Mouse (Mus musculus): ENCODE results near the gene Slc35b3. TPM values are rescaled to one million over a fixed set of nuclear protein-coding genes. Genes with fewer than 3 reads are reported as not detected.

The Slc35b3 gene
- polyA plus RNA-seq, 1 experiment from 2014 or later: 29.4 TPM

- Histone ChIP-seq H3K4me3 (ENCODE audit: low read length) (no peak overlapping the region), H3K9ac (ENCODE audit: low read depth, low read length) (no peak overlapping the region), H3K27ac (ENCODE audit: low read depth, low read length) (no peak overlapping the region), H3K4me2 (ENCODE audit: low read length) (no peak overlapping the region), H3K9me3 (ENCODE audit: control insufficient read depth, low read length) (no peaks in the 10 kb centered on the region), H3K36me3 (ENCODE audit: control insufficient read depth, insufficient read depth, low read length) (peaks cover 11% of the 10 kb centered on the region), H3K4me1 (ENCODE audit: control insufficient read depth, insufficient read depth, low read depth, low read length) (no peaks in the 10 kb centered on the region), H3K27me3 (replicated peaks; ENCODE audit: control insufficient read depth, insufficient read depth, low read length) (no peaks in the 10 kb centered on the region)
- 92% methylated on average over 1 of the region's 1 CpGs for WGBS
- no peak for ATAC-seq
Observed at GRCm38 (mm10) chr13:38945767-38946166, 14.9 kb downstream of the Slc35b3 start.

- no peak overlapping the region for H3K27ac ChIP-seq (ENCODE audit: low read depth, low read length)
- ATAC-seq: no peak
- H3K9ac ChIP-seq (ENCODE audit: low read depth, low read length): no peak overlapping the region
- WGBS: 96% methylated on average over 6 of the region's 6 CpGs
- no peaks in the 10 kb centered on the region for H3K4me1 ChIP-seq (ENCODE audit: control insufficient read depth, insufficient read depth, low read depth, low read length)
- no peak overlapping the region for H3K4me3 ChIP-seq (ENCODE audit: low read length)
- H3K36me3 ChIP-seq (ENCODE audit: control insufficient read depth, insufficient read depth, low read length): peaks cover 9% of the 10 kb centered on the region
- H3K9me3 ChIP-seq (ENCODE audit: control insufficient read depth, low read length): no peaks in the 10 kb centered on the region
- H3K27me3 ChIP-seq (replicated peaks; ENCODE audit: control insufficient read depth, insufficient read depth, low read length): no peaks in the 10 kb centered on the region
- H3K4me2 ChIP-seq (ENCODE audit: low read length): no peak overlapping the region
Observed at GRCm38 (mm10) chr13:38944951-38945350, 15.7 kb downstream of the Slc35b3 start.

- no peak for ATAC-seq
- WGBS: 96% methylated on average over 4 of the region's 4 CpGs
Observed at GRCm38 (mm10) chr13:38941786-38942185, 18.9 kb downstream of the Slc35b3 start.

GRCm38 (mm10) chr13:38941280-38941679 is 19.4 kb downstream of the Slc35b3 start:
- 97% methylated on average over 19 of the region's 19 CpGs for WGBS
- Histone ChIP-seq H3K9ac (ENCODE audit: low read depth, low read length) (no peak overlapping the region), H3K4me2 (ENCODE audit: low read length) (no peak overlapping the region), H3K36me3 (ENCODE audit: control insufficient read depth, insufficient read depth, low read length) (peaks cover 13% of the 10 kb centered on the region), H3K9me3 (ENCODE audit: control insufficient read depth, low read length) (no peaks in the 10 kb centered on the region), H3K4me1 (ENCODE audit: control insufficient read depth, insufficient read depth, low read depth, low read length) (no peaks in the 10 kb centered on the region), H3K27me3 (replicated peaks; ENCODE audit: control insufficient read depth, insufficient read depth, low read length) (no peaks in the 10 kb centered on the region), H3K27ac (ENCODE audit: low read depth, low read length) (no peak overlapping the region), H3K4me3 (ENCODE audit: low read length) (no peak overlapping the region)
- ATAC-seq: no peak

More at GRCm38 (mm10) chr13:38941786-38942185, 18.9 kb downstream of the Slc35b3 start:
- no peaks in the 10 kb centered on the region for H3K9me3 ChIP-seq (ENCODE audit: control insufficient read depth, low read length)
- no peak overlapping the region for H3K4me2 ChIP-seq (ENCODE audit: low read length)
- H3K27me3 ChIP-seq (replicated peaks; ENCODE audit: control insufficient read depth, insufficient read depth, low read length): no peaks in the 10 kb centered on the region
- H3K4me1 ChIP-seq (ENCODE audit: control insufficient read depth, insufficient read depth, low read depth, low read length): no peaks in the 10 kb centered on the region
- peaks cover 11% of the 10 kb centered on the region for H3K36me3 ChIP-seq (ENCODE audit: control insufficient read depth, insufficient read depth, low read length)
- H3K9ac ChIP-seq (ENCODE audit: low read depth, low read length): no peak overlapping the region
- H3K4me3 ChIP-seq (ENCODE audit: low read length): no peak overlapping the region
- H3K27ac ChIP-seq (ENCODE audit: low read depth, low read length): no peak overlapping the region

- Histone ChIP-seq H3K4me3 (ENCODE audit: low read length) (no peak overlapping the region), H3K36me3 (ENCODE audit: control insufficient read depth, insufficient read depth, low read length) (peaks cover 13% of the 10 kb centered on the region), H3K9me3 (ENCODE audit: control insufficient read depth, low read length) (no peaks in the 10 kb centered on the region), H3K27ac (ENCODE audit: low read depth, low read length) (no peak overlapping the region), H3K4me1 (ENCODE audit: control insufficient read depth, insufficient read depth, low read depth, low read length) (no peaks in the 10 kb centered on the region), H3K9ac (ENCODE audit: low read depth, low read length) (no peak overlapping the region), H3K4me2 (ENCODE audit: low read length) (no peak overlapping the region), H3K27me3 (replicated peaks; ENCODE audit: control insufficient read depth, insufficient read depth, low read length) (no peaks in the 10 kb centered on the region)
- no peak for ATAC-seq
- WGBS: 88% methylated on average over 2 of the region's 2 CpGs
Observed at GRCm38 (mm10) chr13:38938433-38938832, 22.2 kb downstream of the Slc35b3 start.

GRCm38 (mm10) chr13:38936860-38937471 is 23.7 kb downstream of the Slc35b3 start:
- Histone ChIP-seq H3K27me3 (replicated peaks; ENCODE audit: control insufficient read depth, insufficient read depth, low read length) (no peaks in the 10 kb centered on the region), H3K4me2 (ENCODE audit: low read length) (no peak overlapping the region), H3K27ac (ENCODE audit: low read depth, low read length) (no peak overlapping the region), H3K36me3 (ENCODE audit: control insufficient read depth, insufficient read depth, low read length) (peaks cover 14% of the 10 kb centered on the region), H3K9me3 (ENCODE audit: control insufficient read depth, low read length) (no peaks in the 10 kb centered on the region), H3K4me1 (ENCODE audit: control insufficient read depth, insufficient read depth, low read depth, low read length) (no peaks in the 10 kb centered on the region), H3K4me3 (ENCODE audit: low read length) (no peak overlapping the region), H3K9ac (ENCODE audit: low read depth, low read length) (no peak overlapping the region)
- 92% methylated on average over 10 of the region's 10 CpGs for WGBS
- ATAC-seq: no peak

- H3K4me2 ChIP-seq (ENCODE audit: low read length): no peak overlapping the region
- H3K27me3 ChIP-seq (replicated peaks; ENCODE audit: control insufficient read depth, insufficient read depth, low read length): no peaks in the 10 kb centered on the region
- H3K9ac ChIP-seq (ENCODE audit: low read depth, low read length): no peak overlapping the region
- H3K36me3 ChIP-seq (ENCODE audit: control insufficient read depth, insufficient read depth, low read length): peaks cover 12% of the 10 kb centered on the region
- no peak for ATAC-seq
- H3K4me1 ChIP-seq (ENCODE audit: control insufficient read depth, insufficient read depth, low read depth, low read length): no peaks in the 10 kb centered on the region
- H3K27ac ChIP-seq (ENCODE audit: low read depth, low read length): no peak overlapping the region
- no peaks in the 10 kb centered on the region for H3K9me3 ChIP-seq (ENCODE audit: control insufficient read depth, low read length)
- no peak overlapping the region for H3K4me3 ChIP-seq (ENCODE audit: low read length)
- WGBS: 92% methylated on average over 10 of the region's 10 CpGs
Observed at GRCm38 (mm10) chr13:38935856-38936446, 24.7 kb downstream of the Slc35b3 start.

- ATAC-seq: no peak
- Histone ChIP-seq H3K36me3 (ENCODE audit: control insufficient read depth, insufficient read depth, low read length) (peaks cover 3% of the 10 kb centered on the region; the same call in 1 of the 2 replicates), H3K4me3 (ENCODE audit: low read length) (no peak overlapping the region), H3K4me2 (ENCODE audit: low read length) (no peak overlapping the region), H3K27me3 (replicated peaks; ENCODE audit: control insufficient read depth, insufficient read depth, low read length) (no peaks in the 10 kb centered on the region), H3K9ac (ENCODE audit: low read depth, low read length) (no peak overlapping the region), H3K9me3 (ENCODE audit: control insufficient read depth, low read length) (no peaks in the 10 kb centered on the region), H3K4me1 (ENCODE audit: control insufficient read depth, insufficient read depth, low read depth, low read length) (no peaks in the 10 kb centered on the region), H3K27ac (ENCODE audit: low read depth, low read length) (no peak overlapping the region)
- WGBS: 97% methylated on average over 15 of the region's 15 CpGs
Observed at GRCm38 (mm10) chr13:38929843-38930578, 30.7 kb downstream of the Slc35b3 start.

- no peak overlapping the region for H3K4me3 ChIP-seq (ENCODE audit: low read length)
- WGBS: 82% methylated on average over 3 of the region's 3 CpGs
- no peaks in the 10 kb centered on the region for H3K27me3 ChIP-seq (replicated peaks; ENCODE audit: control insufficient read depth, insufficient read depth, low read length)
- H3K4me1 ChIP-seq (ENCODE audit: control insufficient read depth, insufficient read depth, low read depth, low read length): no peaks in the 10 kb centered on the region
- H3K36me3 ChIP-seq (ENCODE audit: control insufficient read depth, insufficient read depth, low read length): no peaks in the 10 kb centered on the region
- H3K9me3 ChIP-seq (ENCODE audit: control insufficient read depth, low read length): no peaks in the 10 kb centered on the region
- no peak overlapping the region for H3K4me2 ChIP-seq (ENCODE audit: low read length)
- no peak overlapping the region for H3K9ac ChIP-seq (ENCODE audit: low read depth, low read length)
- no peak for ATAC-seq
- H3K27ac ChIP-seq (ENCODE audit: low read depth, low read length): no peak overlapping the region
Observed at GRCm38 (mm10) chr13:38922676-38923075, 38.0 kb downstream of the Slc35b3 start.
